Mouse (Mus musculus) telencephalon, adult 2 months (tissue): ENCODE data around the gene Smagp.

Experiments used
- DNase-seq: peaks from one replicate; pipeline ENCODE4 v3.0.0-alpha.2; 2011; ENCODE audit warnings: low read depth, low spot score

Smagp gene

GRCm38 (mm10) chr15:100636700-100637501 is at the start of gene Smagp:
Gene Smagp, minus strand, starts transcription at chr15:100636940.
- DNase-seq: no peak

- DNase-seq: no peak
These were observed 49.7 kb upstream of the Smagp start for GRCm38 (mm10) chr15:100686434-100686833.

GRCm38 (mm10) chr15:100685849-100686248 is 49.1 kb upstream of the Smagp start:
- DNase-seq: no peak

- DNase-seq: no peak
These were observed 48.5 kb upstream of the Smagp start for GRCm38 (mm10) chr15:100685255-100685654.

GRCm38 (mm10) chr15:100684450-100684849 is 47.7 kb upstream of the Smagp start:
- DNase-seq: no peak

GRCm38 (mm10) chr15:100683041-100683440 is 46.3 kb upstream of the Smagp start:
- DNase-seq: peak; percentile 66

- no peak for DNase-seq
These were observed 45.0 kb upstream of the Smagp start for GRCm38 (mm10) chr15:100681770-100682169.

- no peak for DNase-seq
These were observed 43.6 kb upstream of the Smagp start for GRCm38 (mm10) chr15:100680381-100680780.

GRCm38 (mm10) chr15:100679005-100679404 is 42.3 kb upstream of the Smagp start:
- DNase-seq: no peak

GRCm38 (mm10) chr15:100678581-100678980 is 41.8 kb upstream of the Smagp start:
- DNase-seq: no peak

GRCm38 (mm10) chr15:100677675-100678074 is 40.9 kb upstream of the Smagp start:
- DNase-seq: no peak

GRCm38 (mm10) chr15:100676521-100676920 is 39.8 kb upstream of the Smagp start:
- DNase-seq: no peak

GRCm38 (mm10) chr15:100675486-100675885 is 38.7 kb upstream of the Smagp start:
- no peak for DNase-seq

- no peak for DNase-seq
These were observed 37.8 kb upstream of the Smagp start for GRCm38 (mm10) chr15:100674566-100674965.

- peak; percentile 62 for DNase-seq
These were observed 37.0 kb upstream of the Smagp start for GRCm38 (mm10) chr15:100673585-100674391.

GRCm38 (mm10) chr15:100670833-100671232 is 34.1 kb upstream of the Smagp start:
- DNase-seq: no peak

GRCm38 (mm10) chr15:100670004-100670403 is 33.3 kb upstream of the Smagp start:
- no peak for DNase-seq

- DNase-seq: no peak
These were observed 32.6 kb upstream of the Smagp start, which contains the start of gene Bin2 for GRCm38 (mm10) chr15:100669337-100669736. Gene Bin2, minus strand, starts transcription at chr15:100669553.

GRCm38 (mm10) chr15:100667871-100668545 is 31.3 kb upstream of the Smagp start:
- DNase-seq: no peak

GRCm38 (mm10) chr15:100667420-100667819 is 30.7 kb upstream of the Smagp start:
- DNase-seq: no peak

GRCm38 (mm10) chr15:100666851-100667250 is 30.1 kb upstream of the Smagp start:
- DNase-seq: no peak

- no peak for DNase-seq
These were observed 29.5 kb upstream of the Smagp start for GRCm38 (mm10) chr15:100666219-100666696.
